Mouse (Mus musculus) retina, adult 2 months (tissue): ENCODE data around the gene Megf11.

Experiments
- DNase-seq: peaks from one replicate; pipeline ENCODE4 v3.0.0-alpha.2; 2012; ENCODE audit warnings: low read depth, low spot score

The Megf11 gene

DNA sequence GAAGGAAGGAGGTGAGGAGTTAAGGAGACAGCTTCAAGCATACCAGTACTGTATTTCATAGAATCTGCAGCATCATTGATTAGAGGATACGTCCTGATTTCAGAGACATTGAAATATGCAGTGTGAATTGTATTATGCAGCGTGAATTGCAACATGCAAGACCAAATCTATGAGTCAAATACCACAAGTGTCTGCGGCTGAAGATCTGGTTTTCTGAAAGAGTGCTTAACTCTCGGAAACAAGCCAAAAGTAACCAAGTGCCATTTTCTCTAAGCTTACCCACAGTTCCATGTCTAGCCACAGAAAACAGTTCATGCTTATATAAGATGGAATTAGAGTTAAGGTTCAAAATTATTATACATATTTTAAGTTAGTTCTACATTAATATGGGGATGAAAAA lies 362.3 kb downstream of the Megf11 start:
- no peak for DNase-seq

- no peak for DNase-seq
Observed at GRCm38 (mm10) chr9:64749314-64749713, 363.9 kb downstream of the Megf11 start.

- no peak for DNase-seq
Observed at GRCm38 (mm10) chr9:64752575-64752974, 367.1 kb downstream of the Megf11 start.

DNA sequence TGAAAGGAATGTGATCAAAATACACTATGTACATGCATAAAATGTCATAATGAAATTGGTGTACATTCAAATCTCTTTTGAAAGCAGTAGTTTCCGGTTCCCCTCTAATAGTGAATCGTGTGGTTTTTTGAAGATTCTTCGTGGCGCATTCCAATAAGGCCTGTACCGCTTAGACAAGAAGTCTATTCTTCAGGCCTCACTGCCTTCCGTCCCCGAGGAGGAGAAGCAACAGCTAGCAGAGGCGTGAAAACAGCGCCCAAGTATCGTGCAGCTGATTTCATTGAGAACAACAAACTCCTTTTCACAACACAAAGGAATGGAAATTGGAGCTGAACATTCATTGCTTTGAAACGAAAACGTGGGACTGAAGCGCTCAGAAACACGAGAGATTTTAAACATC lies 372.6 kb downstream of the Megf11 start:
- DNase-seq: no peak
